Mouse (Mus musculus) neural tube, embryonic 13.5 days (tissue): Measurements from ENCODE around the gene Maz. TPM values are rescaled to one million over a fixed set of nuclear protein-coding genes. Genes with fewer than 3 reads are reported as not detected.
A peak's percentile ranks its signal among the peaks of the same experiment; 100 is the strongest.

ENCODE experiments used
- ATAC-seq: fragments of 200-750 bp; cut with Nextera tagmentation; 2 replicates; pipeline ENCODE4 v1.8.0; 2017; ENCODE audit warnings: low read depth, mild to moderate bottlenecking, moderate TSS enrichment, moderate library complexity
- H3K27ac ChIP-seq: fragments of 300-500 bp; sonication (generic); replicated peaks from 2 replicates; pipeline ENCODE4 v1.5.1; 2015; ENCODE audit warnings: moderate library complexity, mild to moderate bottlenecking, inconsistent platforms
- H3K27me3 ChIP-seq: fragments of 300-500 bp; sonication (generic); 2 replicates; pipeline ENCODE4 v1.6.1; 2015; ENCODE audit warnings: mild to moderate bottlenecking, inconsistent platforms
- H3K36me3 ChIP-seq: fragments of 300-500 bp; sonication (generic); 2 replicates; pipeline ENCODE4 v1.6.1; 2015; ENCODE audit warnings: mild to moderate bottlenecking, inconsistent platforms
- H3K4me1 ChIP-seq: fragments of 300-500 bp; sonication (generic); replicated peaks from 2 replicates; pipeline ENCODE4 v1.6.1; 2015; ENCODE audit warnings: inconsistent platforms
- H3K4me2 ChIP-seq: fragments of 300-500 bp; sonication (generic); 2 replicates; pipeline ENCODE4 v1.6.1; 2015; ENCODE audit warnings: inconsistent platforms, mild to moderate bottlenecking, moderate library complexity
- H3K4me3 ChIP-seq: fragments of 300-500 bp; sonication (generic); 2 replicates; pipeline ENCODE4 v1.5.1; 2015; ENCODE audit warnings: mild to moderate bottlenecking, inconsistent platforms
- H3K9ac ChIP-seq: fragments of 300-500 bp; sonication (generic); 2 replicates; pipeline ENCODE4 v1.6.1; 2015; ENCODE audit warnings: moderate library complexity, mild to moderate bottlenecking, inconsistent platforms
- H3K9me3 ChIP-seq: fragments of 300-500 bp; sonication (generic); 2 replicates; pipeline ENCODE4 v1.6.1; 2016; ENCODE audit warnings: inconsistent platforms
- WGBS: fragments of 180-500 bp; shearing (Covaris S2); methylation state at CpG from one replicate; pipeline ENCODE4 v1.1.7; 2015; 5-methylcytosine and 5-hydroxymethylcytosine counted together
- polyA plus RNA-seq: library from polyadenylated mRNA; unstranded; fragments of >200 nt; fragmentation: Nextera tagmentation; extraction: Ambion mirVana; gene quantifications from 2 replicates; pipeline ENCODE4 v1.2.1, GENCODE M21; 2015

Gene Maz
- 71.7 and 72.1 TPM in 2 replicates for polyA plus RNA-seq

GRCm38 (mm10) chr7:127026984-127027726 lies at the start of gene Maz:
Gene Maz (minus strand): TSS chr7:127027037.
- Histone ChIP-seq H3K9ac (peak within 1 kb of the TSS; percentile 100), H3K27me3 (no peaks in the 10 kb centered on the region), H3K36me3 (peaks cover 35% of the 10 kb centered on the region), H3K9me3 (no peaks in the 10 kb centered on the region), H3K4me1 (peaks cover 42% of the 10 kb centered on the region), H3K4me2 (peak within 1 kb of the TSS; percentile 99), H3K27ac (peak within 1 kb of the TSS; percentile 100), H3K4me3 (peak within 1 kb of the TSS; percentile 97)
- WGBS: under 1% methylated on average over 38 of the region's 63 CpGs
- peak; percentile 92 for ATAC-seq

GRCm38 (mm10) chr7:127076188-127076587 lies 49.4 kb upstream of the Maz start:
- no peaks in the 10 kb centered on the region for H3K4me1 ChIP-seq
- no peaks in the 10 kb centered on the region for H3K9me3 ChIP-seq
- 90% methylated on average over 5 of the region's 5 CpGs for WGBS

GRCm38 (mm10) chr7:127073221-127073620 lies 46.4 kb upstream of the Maz start:
- H3K4me3 ChIP-seq: no peak overlapping the region
- no peaks in the 10 kb centered on the region for H3K9me3 ChIP-seq
- H3K9ac ChIP-seq: no peak overlapping the region
- no peak overlapping the region for H3K4me2 ChIP-seq
- H3K4me1 ChIP-seq: no peaks in the 10 kb centered on the region
- no peaks in the 10 kb centered on the region for H3K27me3 ChIP-seq
- 89% methylated on average over 4 of the region's 4 CpGs for WGBS
- H3K36me3 ChIP-seq: no peaks in the 10 kb centered on the region
- no peak for ATAC-seq
- H3K27ac ChIP-seq: no peak overlapping the region

More at GRCm38 (mm10) chr7:127076188-127076587, 49.4 kb upstream of the Maz start:
- ATAC-seq: no peak
- H3K4me2 ChIP-seq: no peak overlapping the region
- no peaks in the 10 kb centered on the region for H3K27me3 ChIP-seq
- H3K27ac ChIP-seq: no peak overlapping the region
- H3K36me3 ChIP-seq: no peaks in the 10 kb centered on the region
- H3K9ac ChIP-seq: no peak overlapping the region
- H3K4me3 ChIP-seq: no peak overlapping the region

- Histone ChIP-seq H3K4me1 (no peaks in the 10 kb centered on the region), H3K36me3 (no peaks in the 10 kb centered on the region), H3K27me3 (no peaks in the 10 kb centered on the region), H3K27ac (no peak overlapping the region), H3K4me2 (no peak overlapping the region), H3K9ac (no peak overlapping the region), H3K9me3 (no peaks in the 10 kb centered on the region), H3K4me3 (no peak overlapping the region)
- 78% methylated on average over 4 of the region's 4 CpGs for WGBS
- ATAC-seq: no peak
Measured at GRCm38 (mm10) chr7:127070871-127071413, 44.1 kb upstream of the Maz start.

DNA sequence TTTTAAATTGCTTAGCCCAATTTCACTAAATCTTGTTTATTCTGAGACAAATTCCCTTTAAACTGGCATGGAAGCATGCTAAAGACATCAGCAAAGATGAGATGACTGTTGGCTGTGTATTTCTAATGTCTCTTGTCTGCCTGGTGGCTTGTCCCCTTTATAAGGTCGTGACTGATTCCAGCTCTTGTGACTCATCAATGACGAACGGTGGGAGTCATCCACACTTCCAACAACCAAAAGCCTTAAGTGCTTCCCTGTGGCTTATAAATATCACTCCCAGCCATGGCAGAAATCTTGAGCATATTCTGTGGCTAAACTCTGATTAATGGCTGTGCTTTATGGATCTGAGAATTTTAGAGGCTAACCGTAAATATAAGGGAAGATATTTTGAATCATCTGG lies 39.5 kb upstream of the Maz start:
- WGBS: 79% methylated on average over 4 of the region's 4 CpGs
- Histone ChIP-seq H3K4me1 (no peaks in the 10 kb centered on the region), H3K36me3 (no peaks in the 10 kb centered on the region), H3K4me3 (no peak overlapping the region), H3K4me2 (no peak overlapping the region), H3K9ac (no peak overlapping the region), H3K9me3 (no peaks in the 10 kb centered on the region), H3K27ac (no peak overlapping the region), H3K27me3 (no peaks in the 10 kb centered on the region)
- ATAC-seq: no peak

DNA sequence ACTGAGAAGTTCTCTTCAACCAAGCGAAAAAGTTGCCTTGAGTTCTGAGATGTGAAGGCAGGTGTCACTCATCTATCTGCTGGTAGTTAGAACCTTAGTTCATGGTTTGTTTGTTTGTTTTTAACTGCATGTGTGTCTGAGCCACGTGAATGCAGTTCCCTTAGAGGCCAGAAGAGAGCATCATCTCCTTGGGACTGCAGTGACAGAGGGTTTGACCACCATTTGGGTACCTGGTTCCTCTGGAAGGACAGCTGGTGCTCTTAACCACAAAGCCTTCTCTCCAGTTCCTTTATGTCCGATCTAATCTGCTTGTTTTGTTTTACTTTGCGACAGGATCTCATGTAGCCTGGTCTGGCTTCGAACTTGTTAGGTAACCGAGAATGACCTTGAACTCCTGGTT lies 38.7 kb upstream of the Maz start:
- no peak overlapping the region for H3K27ac ChIP-seq
- 91% methylated on average over 6 of the region's 6 CpGs for WGBS
- no peaks in the 10 kb centered on the region for H3K36me3 ChIP-seq
- no peak overlapping the region for H3K4me3 ChIP-seq
- no peaks in the 10 kb centered on the region for H3K27me3 ChIP-seq
- no peak for ATAC-seq
- no peak overlapping the region for H3K9ac ChIP-seq
- no peaks in the 10 kb centered on the region for H3K4me1 ChIP-seq
- H3K9me3 ChIP-seq: no peaks in the 10 kb centered on the region
- no peak overlapping the region for H3K4me2 ChIP-seq

- no peaks in the 10 kb centered on the region for H3K9me3 ChIP-seq
- H3K4me1 ChIP-seq: no peaks in the 10 kb centered on the region
- ATAC-seq: no peak
- H3K27me3 ChIP-seq: no peaks in the 10 kb centered on the region
- H3K4me3 ChIP-seq: no peak overlapping the region
- H3K9ac ChIP-seq: no peak overlapping the region
- WGBS: 75% methylated on average over 5 of the region's 5 CpGs
- H3K27ac ChIP-seq: no peak overlapping the region
- H3K4me2 ChIP-seq: no peak overlapping the region
- no peaks in the 10 kb centered on the region for H3K36me3 ChIP-seq
Measured at GRCm38 (mm10) chr7:127055026-127055585, 28.3 kb upstream of the Maz start.

- Histone ChIP-seq H3K36me3 (no peaks in the 10 kb centered on the region), H3K9ac (peak within 1 kb of the TSS; percentile 79), H3K4me1 (peaks cover 21% of the 10 kb centered on the region), H3K27me3 (no peaks in the 10 kb centered on the region), H3K9me3 (no peaks in the 10 kb centered on the region), H3K27ac (peak within 1 kb of the TSS; percentile 53), H3K4me3 (peak within 1 kb of the TSS; percentile 71), H3K4me2 (peak within 1 kb of the TSS; percentile 84)
- peak; percentile 87 for ATAC-seq
- WGBS: under 1% methylated on average over 53 of the region's 53 CpGs
Measured at GRCm38 (mm10) chr7:127041851-127042672, 15.2 kb upstream of the Maz start, which contains the start of gene Kif22. Gene Kif22 (minus strand): TSS chr7:127042471.

DNA sequence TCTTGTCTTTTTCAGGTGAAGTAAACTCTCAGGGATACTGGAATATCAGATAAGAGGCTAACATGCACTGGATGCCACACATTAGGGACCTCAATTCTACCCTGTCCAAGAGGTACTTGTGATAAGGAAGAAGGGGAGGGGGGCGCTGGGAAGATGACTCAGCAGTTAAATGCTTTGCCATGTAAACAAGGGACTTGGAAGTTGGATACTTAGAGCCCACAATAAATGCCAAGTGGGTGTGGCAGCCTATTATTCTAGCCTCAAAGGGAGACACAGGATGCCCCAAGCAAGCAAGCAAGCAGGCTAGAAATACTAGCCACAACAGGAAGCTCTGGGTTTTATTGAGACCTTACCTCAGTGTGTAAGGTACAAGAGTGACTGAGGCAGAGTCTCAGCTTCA lies 4.4 kb upstream of the Maz start:
- H3K27me3 ChIP-seq: no peaks in the 10 kb centered on the region
- H3K9ac ChIP-seq: no peak overlapping the region
- H3K9me3 ChIP-seq: no peaks in the 10 kb centered on the region
- H3K36me3 ChIP-seq: peaks cover 28% of the 10 kb centered on the region
- WGBS: 79% methylated on average over 1 of the region's 1 CpGs
- no peak for ATAC-seq
- peaks cover 12% of the 10 kb centered on the region for H3K4me1 ChIP-seq
- H3K4me3 ChIP-seq: no peak overlapping the region
- H3K4me2 ChIP-seq: no peak overlapping the region
- no peak overlapping the region for H3K27ac ChIP-seq

DNA sequence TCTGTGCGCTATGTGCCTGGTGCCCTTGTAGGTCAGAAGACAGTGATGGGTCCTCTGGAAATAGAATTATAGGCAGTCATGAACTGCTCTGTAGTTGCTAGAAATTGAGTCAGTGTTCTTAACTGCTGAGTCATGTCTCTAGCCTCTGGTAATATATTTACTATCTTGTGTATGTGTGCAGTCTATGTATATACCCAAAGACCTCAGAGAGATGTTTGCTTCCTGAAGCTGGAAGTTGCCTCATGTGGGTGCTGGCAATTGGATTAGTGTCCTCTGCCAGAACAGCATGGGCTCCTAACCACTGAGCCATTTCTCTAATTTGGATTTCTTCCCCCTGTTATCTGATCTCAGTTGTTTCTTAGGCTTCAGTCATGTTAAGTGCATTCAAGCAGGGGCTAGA lies 3.3 kb upstream of the Maz start:
- Histone ChIP-seq H3K9me3 (no peaks in the 10 kb centered on the region), H3K4me2 (no peak overlapping the region), H3K4me1 (peaks cover 12% of the 10 kb centered on the region), H3K27ac (no peak overlapping the region), H3K4me3 (no peak overlapping the region), H3K9ac (no peak overlapping the region), H3K27me3 (no peaks in the 10 kb centered on the region), H3K36me3 (peaks cover 28% of the 10 kb centered on the region)
- no peak for ATAC-seq
- WGBS: 98% methylated on average over 1 of the region's 1 CpGs

DNA sequence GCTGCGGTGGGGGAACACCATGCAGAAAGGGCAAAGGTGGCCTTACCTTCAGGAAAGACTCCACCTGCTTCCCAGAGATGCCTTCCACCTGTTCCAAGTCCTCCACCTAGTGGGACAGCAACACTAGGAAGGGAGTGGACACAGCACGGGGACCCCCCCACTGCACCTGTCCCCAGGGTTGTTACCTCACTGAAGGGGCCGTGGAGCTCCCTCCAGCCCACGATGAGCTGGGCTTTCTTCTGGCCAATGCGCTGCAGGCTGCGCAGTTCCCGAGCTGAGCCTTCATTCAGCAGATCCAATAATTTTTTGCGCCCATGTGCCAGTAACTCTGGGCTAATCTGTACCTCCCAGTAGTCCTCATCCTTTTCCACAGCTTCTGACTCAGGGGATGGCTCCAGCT lies 1.0 kb upstream of the Maz start:
- peak; percentile 5; the same call in 1 of the 2 replicates for ATAC-seq
- Histone ChIP-seq H3K9me3 (no peaks in the 10 kb centered on the region), H3K27ac (peak overlapping the region; percentile 100), H3K4me2 (peak overlapping the region; percentile 64), H3K9ac (peak overlapping the region; percentile 75), H3K4me1 (peaks cover 35% of the 10 kb centered on the region), H3K4me3 (peak overlapping the region; percentile 97), H3K36me3 (peaks cover 35% of the 10 kb centered on the region), H3K27me3 (no peaks in the 10 kb centered on the region)
- 60% methylated on average over 8 of the region's 8 CpGs for WGBS

DNA sequence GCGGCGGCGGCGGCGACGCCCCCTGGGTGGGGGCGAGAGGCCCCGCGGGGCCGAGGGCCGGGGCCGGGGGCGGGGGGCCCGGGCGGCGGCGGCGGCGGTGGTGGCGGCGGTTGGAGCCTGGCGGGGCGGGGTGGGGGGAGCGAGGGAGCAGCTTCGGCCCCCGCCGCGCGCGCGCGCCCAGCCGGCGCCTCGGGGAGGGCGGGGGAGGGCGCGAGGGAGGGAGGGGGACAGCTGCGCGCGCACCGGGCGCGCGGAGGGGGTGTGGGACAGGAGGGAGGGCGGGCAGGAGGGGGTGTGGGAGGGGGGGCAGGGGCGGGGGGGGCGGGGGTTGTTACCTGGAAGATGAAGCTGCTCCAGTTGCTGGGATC lies 237 bp downstream of the Maz start:
- Histone ChIP-seq H3K27me3 (no peaks in the 10 kb centered on the region), H3K4me2 (peak overlapping the region; percentile 99), H3K9me3 (no peaks in the 10 kb centered on the region), H3K4me1 (peaks cover 48% of the 10 kb centered on the region), H3K36me3 (peaks cover 34% of the 10 kb centered on the region), H3K27ac (peak overlapping the region; percentile 100), H3K9ac (peak overlapping the region; percentile 100), H3K4me3 (peak overlapping the region; percentile 97)
- ATAC-seq: no peak
- no CpG with 5 or more reads among the region's 48 CpGs for WGBS
